Mouse (Mus musculus) stomach, embryonic 16.5 days (tissue): ENCODE measurements at regions not wholly inside any gene's neighbourhood (a gene's known extent, or its start where the extent isn't known, plus 50 kb on each side); places are given as distances from the start of the nearest gene placed in this dataset.

Source experiments
- ATAC-seq: fragments of 200-750 bp; cut with Nextera tagmentation; 2 replicates; pipeline ENCODE4 v1.8.0; 2017; ENCODE audit warnings: moderate number of reproducible peaks, moderate TSS enrichment; ENCODE audit not compliant: insufficient read depth, low FRiP score
- H3K27ac ChIP-seq: fragments of 300-500 bp; sonication (generic); 2 replicates; pipeline ENCODE4 v1.5.1; 2014; ENCODE audit warnings: low read length
- H3K27me3 ChIP-seq: fragments of 300-500 bp; sonication (generic); 2 replicates; pipeline ENCODE4 v1.6.1; 2014; ENCODE audit warnings: low read length, control low read depth, mixed read lengths; ENCODE audit not compliant: control insufficient read depth, insufficient read depth
- H3K36me3 ChIP-seq: fragments of 300-500 bp; sonication (generic); 2 replicates; pipeline ENCODE4 v1.6.1; 2014; ENCODE audit warnings: low read length; ENCODE audit not compliant: control insufficient read depth, insufficient read depth
- H3K4me1 ChIP-seq: fragments of 300-500 bp; sonication (generic); 2 replicates; pipeline ENCODE4 v1.6.1; 2014; ENCODE audit warnings: low read length, control low read depth, mixed read lengths; ENCODE audit not compliant: control insufficient read depth, insufficient read depth
- H3K4me2 ChIP-seq: fragments of 300-500 bp; sonication (generic); 2 replicates; pipeline ENCODE4 v1.6.1; 2014; ENCODE audit warnings: low read depth, low read length, mixed read lengths
- H3K4me3 ChIP-seq: fragments of 300-500 bp; sonication (generic); replicated peaks from 2 replicates; pipeline ENCODE4 v1.5.1; 2014; ENCODE audit warnings: mild to moderate bottlenecking, low read length
- H3K9ac ChIP-seq: fragments of 300-500 bp; sonication (generic); 2 replicates; pipeline ENCODE4 v1.6.1; 2014; ENCODE audit warnings: low read length
- H3K9me3 ChIP-seq: fragments of 300-500 bp; sonication (generic); replicated peaks from 2 replicates; pipeline ENCODE4 v1.6.1; 2016; ENCODE audit warnings: low read length, control low read depth; ENCODE audit not compliant: control insufficient read depth
- WGBS: fragments of 180-500 bp; shearing (Covaris S2); extraction: QIAGEN DNeasy Blood & Tissue Kit; methylation state at CpG from one replicate; pipeline ENCODE4 v1.1.7; 2014; 5-methylcytosine and 5-hydroxymethylcytosine counted together

GRCm38 (mm10) chr15:62392839-62393238, 1452.1 kb downstream of the Gsdmc2 start:
- no peaks in the 10 kb centered on the region for H3K9me3 ChIP-seq
- H3K9ac ChIP-seq: no peak overlapping the region
- no peak for ATAC-seq
- no peak overlapping the region for H3K4me3 ChIP-seq
- H3K27ac ChIP-seq: no peak overlapping the region
- no peaks in the 10 kb centered on the region for H3K27me3 ChIP-seq
- WGBS: 58% methylated on average over 1 of the region's 1 CpGs
- 0 out of 2 replicates have a peak, but pooled peaks cover 3% of the 10 kb centered on the region for H3K4me1 ChIP-seq
- H3K36me3 ChIP-seq: no peaks in the 10 kb centered on the region
- H3K4me2 ChIP-seq: no peak overlapping the region

- Histone ChIP-seq H3K4me1 (0 out of 2 replicates have a peak, but pooled peaks cover 3% of the 10 kb centered on the region), H3K27ac (no peak overlapping the region), H3K4me3 (no peak overlapping the region), H3K36me3 (no peaks in the 10 kb centered on the region), H3K9ac (no peak overlapping the region), H3K27me3 (no peaks in the 10 kb centered on the region), H3K9me3 (no peaks in the 10 kb centered on the region), H3K4me2 (no peak overlapping the region)
- ATAC-seq: no peak
- WGBS: 69% methylated on average over 3 of the region's 3 CpGs
These were observed 1452.6 kb downstream of the Gsdmc2 start for GRCm38 (mm10) chr15:62392381-62392780.

- no peaks in the 10 kb centered on the region for H3K9me3 ChIP-seq
- H3K9ac ChIP-seq: no peak overlapping the region
- no peak overlapping the region for H3K4me3 ChIP-seq
- no peaks in the 10 kb centered on the region for H3K36me3 ChIP-seq
- H3K4me2 ChIP-seq: no peak overlapping the region
- no peaks in the 10 kb centered on the region for H3K27me3 ChIP-seq
- ATAC-seq: no peak
- WGBS: 85% methylated on average over 3 of the region's 3 CpGs
- no peaks in the 10 kb centered on the region for H3K4me1 ChIP-seq
- no peak overlapping the region; the same call in 1 of the 2 replicates for H3K27ac ChIP-seq
These were observed 1455.4 kb downstream of the Gsdmc2 start for GRCm38 (mm10) chr15:62389431-62390105.

- no peaks in the 10 kb centered on the region for H3K9me3 ChIP-seq
- no peak overlapping the region for H3K4me2 ChIP-seq
- no peak overlapping the region for H3K27ac ChIP-seq
- no peaks in the 10 kb centered on the region for H3K4me1 ChIP-seq
- H3K9ac ChIP-seq: no peak overlapping the region
- WGBS: 73% methylated on average over 2 of the region's 2 CpGs
- no peaks in the 10 kb centered on the region for H3K36me3 ChIP-seq
- no peak overlapping the region for H3K4me3 ChIP-seq
- H3K27me3 ChIP-seq: no peaks in the 10 kb centered on the region
- ATAC-seq: no peak
These were observed 1459.4 kb upstream of the A1bg start for GRCm38 (mm10) chr15:62382233-62382632.

- Histone ChIP-seq H3K4me3 (no peak overlapping the region), H3K27me3 (no peaks in the 10 kb centered on the region), H3K9ac (no peak overlapping the region), H3K4me1 (no peaks in the 10 kb centered on the region), H3K36me3 (no peaks in the 10 kb centered on the region), H3K27ac (no peak overlapping the region), H3K9me3 (no peaks in the 10 kb centered on the region), H3K4me2 (no peak overlapping the region)
- ATAC-seq: no peak
- WGBS: 60% methylated on average over 3 of the region's 3 CpGs
These were observed 1451.8 kb upstream of the A1bg start for GRCm38 (mm10) chr15:62374641-62375040.

GRCm38 (mm10) chr15:62361171-62361570, 1438.4 kb upstream of the A1bg start:
- Histone ChIP-seq H3K27ac (no peak overlapping the region), H3K4me3 (no peak overlapping the region), H3K9ac (no peak overlapping the region), H3K36me3 (no peaks in the 10 kb centered on the region), H3K4me2 (no peak overlapping the region), H3K4me1 (no peaks in the 10 kb centered on the region), H3K9me3 (no peaks in the 10 kb centered on the region), H3K27me3 (no peaks in the 10 kb centered on the region)
- no peak for ATAC-seq

- ATAC-seq: no peak
- H3K9me3 ChIP-seq: no peaks in the 10 kb centered on the region
- no peaks in the 10 kb centered on the region for H3K27me3 ChIP-seq
- WGBS: 77% methylated on average over 8 of the region's 8 CpGs
- H3K27ac ChIP-seq: no peak overlapping the region
- H3K9ac ChIP-seq: no peak overlapping the region
- no peak overlapping the region for H3K4me3 ChIP-seq
- no peaks in the 10 kb centered on the region for H3K36me3 ChIP-seq
- no peaks in the 10 kb centered on the region for H3K4me1 ChIP-seq
- H3K4me2 ChIP-seq: no peak overlapping the region
These were observed 1435.8 kb upstream of the A1bg start for GRCm38 (mm10) chr15:62358338-62359239.

GRCm38 (mm10) chr15:62353786-62354185, 1431.0 kb upstream of the A1bg start:
- Histone ChIP-seq H3K4me2 (no peak overlapping the region), H3K9ac (no peak overlapping the region), H3K27me3 (no peaks in the 10 kb centered on the region), H3K4me1 (no peaks in the 10 kb centered on the region), H3K9me3 (no peaks in the 10 kb centered on the region), H3K4me3 (no peak overlapping the region), H3K27ac (no peak overlapping the region), H3K36me3 (no peaks in the 10 kb centered on the region)
- no peak for ATAC-seq
- 69% methylated on average over 4 of the region's 4 CpGs for WGBS
